Mouse (Mus musculus) forebrain, embryonic 15.5 days (tissue): ENCODE data around the gene Ep300. TPM values are rescaled to one million over a fixed set of nuclear protein-coding genes. Genes with fewer than 3 reads are reported as not detected.
A peak's percentile ranks its signal among the peaks of the same experiment; 100 is the strongest.
"Not testable (repeated sequence)": the region's sequence is repeated elsewhere in the genome, so short reads cannot be mapped to it uniquely, and the experiment has no call there.

Source experiments
- ATAC-seq: fragments of 200-750 bp; cut with Nextera tagmentation; replicated peaks from 2 replicates; pipeline ENCODE4 v1.8.0; 2017; ENCODE audit warnings: mild to moderate bottlenecking, moderate TSS enrichment, moderate library complexity
- H3K27ac ChIP-seq: fragments of 300-500 bp; sonication (generic); replicated peaks from 2 replicates; pipeline ENCODE4 v1.5.1; 2015; ENCODE audit warnings: mild to moderate bottlenecking, inconsistent platforms
- H3K27me3 ChIP-seq: fragments of 300-500 bp; sonication (generic); 2 replicates; pipeline ENCODE4 v1.6.1; 2015; ENCODE audit warnings: inconsistent platforms
- H3K36me3 ChIP-seq: fragments of 300-500 bp; sonication (generic); 2 replicates; pipeline ENCODE4 v1.6.1; 2015; ENCODE audit warnings: mild to moderate bottlenecking, inconsistent platforms
- H3K4me1 ChIP-seq: fragments of 300-500 bp; sonication (generic); 2 replicates; pipeline ENCODE4 v1.6.1; 2015; ENCODE audit warnings: inconsistent platforms
- H3K4me2 ChIP-seq: fragments of 300-500 bp; sonication (generic); replicated peaks from 2 replicates; pipeline ENCODE4 v1.6.1; 2015; ENCODE audit warnings: mild to moderate bottlenecking, inconsistent platforms
- H3K4me3 ChIP-seq: fragments of 300-500 bp; sonication (generic); 2 replicates; pipeline ENCODE4 v1.5.1; 2015; ENCODE audit warnings: mild to moderate bottlenecking, inconsistent platforms
- H3K9ac ChIP-seq: fragments of 300-500 bp; sonication (generic); replicated peaks from 2 replicates; pipeline ENCODE4 v1.6.1; 2015; ENCODE audit warnings: mild to moderate bottlenecking, inconsistent platforms
- H3K9me3 ChIP-seq: fragments of 300-500 bp; sonication (generic); 2 replicates; pipeline ENCODE4 v1.6.1; 2016; ENCODE audit warnings: inconsistent platforms
- WGBS: fragments of 180-500 bp; shearing (Covaris S2); methylation state at CpG from one replicate; pipeline ENCODE4 v1.1.7; 2015; ENCODE audit warnings: mixed read lengths; 5-methylcytosine and 5-hydroxymethylcytosine counted together
- microRNA-seq: library from miRNA; unstranded; fragments of <30 nt; microRNA quantifications from one replicate; pipeline ENCODE4, GENCODE M21; 2016
- polyA plus RNA-seq: library from polyadenylated mRNA; unstranded; fragments of >200 nt; fragmentation: Nextera tagmentation; extraction: Ambion mirVana; gene quantifications from 2 replicates; pipeline ENCODE4 v1.2.1, GENCODE M21; 2015

Gene Ep300
- polyA plus RNA-seq, 1 experiment from 2014 or later, result 18.4 TPM

DNA sequence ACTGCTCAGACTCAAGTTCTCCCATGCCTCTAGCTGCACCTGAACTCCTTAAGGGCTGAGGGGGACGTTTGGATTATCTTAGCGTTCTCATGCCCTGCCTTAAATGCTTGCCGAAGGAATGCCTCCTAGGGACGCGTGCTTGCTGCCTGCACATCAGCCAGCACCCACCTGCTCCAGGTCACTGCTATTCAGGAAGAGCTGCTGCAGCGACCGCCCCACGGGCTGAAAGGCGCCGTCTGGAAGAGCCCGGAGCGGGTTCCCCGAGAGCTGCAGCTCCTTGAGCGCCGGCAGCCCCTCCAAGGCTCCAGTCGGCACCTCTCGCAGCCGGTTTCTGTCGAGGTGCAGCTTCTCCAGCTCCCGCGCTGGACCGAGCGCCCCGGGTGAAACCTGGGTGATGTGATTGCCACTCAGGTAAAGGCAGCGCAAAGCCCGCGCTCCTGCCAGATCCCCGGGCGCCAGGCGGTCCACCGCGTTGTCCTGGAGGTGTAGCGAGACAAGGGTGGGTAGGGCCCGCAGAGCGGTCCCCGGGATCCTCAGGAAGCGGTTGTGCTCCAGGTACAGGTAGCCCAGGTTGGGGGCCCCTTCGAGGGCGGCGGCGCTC is 108.3 kb downstream of the Ep300 start:
- Histone ChIP-seq H3K36me3 (0 out of 2 replicates have a peak, but pooled peaks cover 3% of the 10 kb centered on the region), H3K4me2 (peak overlapping the region; percentile 68), H3K27ac (no peak overlapping the region), H3K9ac (peak overlapping the region; percentile 58), H3K9me3 (no peaks in the 10 kb centered on the region), H3K4me1 (peaks cover 18% of the 10 kb centered on the region), H3K27me3 (peaks cover 21% of the 10 kb centered on the region), H3K4me3 (peak overlapping the region; percentile 51)
- WGBS, result 3% methylated on average over 41 of the region's 41 CpGs
- ATAC-seq, result peak; percentile 49

DNA sequence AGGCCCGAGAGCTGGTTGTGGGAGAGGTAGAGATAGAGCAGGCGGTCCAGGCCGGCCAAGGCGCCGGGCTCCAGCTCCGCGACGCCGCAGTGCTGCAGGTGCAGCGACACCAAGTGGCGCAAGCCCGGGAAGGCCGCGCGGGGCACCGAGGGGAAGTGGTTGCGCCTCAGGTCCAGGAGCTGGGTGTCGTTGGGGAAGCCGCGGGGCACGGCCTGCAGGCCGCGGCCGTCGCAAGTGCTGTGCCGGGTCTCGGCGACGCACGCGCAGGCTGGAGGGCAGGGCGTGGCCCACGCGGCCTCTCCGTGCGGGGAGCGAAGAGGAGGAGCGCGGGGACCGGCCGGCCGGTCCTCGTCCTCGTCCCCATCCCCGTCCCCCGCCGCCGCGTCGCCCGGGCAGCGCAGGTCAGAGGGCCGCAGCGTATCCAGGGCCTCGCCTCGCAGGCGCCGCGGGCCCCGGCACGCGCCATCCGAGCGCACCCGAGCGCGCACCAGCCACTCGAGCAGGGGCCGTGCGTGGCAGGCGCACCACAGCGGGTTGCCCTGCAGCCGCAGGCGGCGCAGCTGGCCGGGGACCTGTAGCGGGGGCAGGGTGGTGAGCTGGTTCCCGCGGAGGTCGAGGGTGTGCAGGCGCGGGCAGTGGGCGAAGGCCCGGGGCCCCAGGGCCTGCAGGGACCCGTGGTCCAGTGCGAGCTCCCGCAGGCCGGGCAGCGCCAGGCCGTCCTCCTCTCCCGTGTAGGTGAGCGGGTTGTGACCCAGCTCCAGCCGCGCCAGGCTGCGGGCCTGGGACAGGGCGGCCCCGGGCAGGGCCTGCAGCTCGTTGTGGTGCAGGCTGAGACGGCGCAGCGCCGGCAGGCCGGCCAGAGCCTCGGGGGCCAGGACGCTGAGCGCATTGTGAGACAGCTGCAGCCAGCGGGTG is 109.1 kb downstream of the Ep300 start:
- H3K4me1 ChIP-seq, result peaks cover 18% of the 10 kb centered on the region
- no peaks in the 10 kb centered on the region for H3K36me3 ChIP-seq
- ATAC-seq, result peak; percentile 87
- no peak overlapping the region for H3K27ac ChIP-seq
- peak overlapping the region; percentile 58 for H3K9ac ChIP-seq
- peaks cover 21% of the 10 kb centered on the region for H3K27me3 ChIP-seq
- WGBS, result under 1% methylated on average over 77 of the region's 107 CpGs
- peak overlapping the region; percentile 51 for H3K4me3 ChIP-seq
- peak overlapping the region; percentile 68 for H3K4me2 ChIP-seq
- H3K9me3 ChIP-seq, result no peaks in the 10 kb centered on the region

DNA sequence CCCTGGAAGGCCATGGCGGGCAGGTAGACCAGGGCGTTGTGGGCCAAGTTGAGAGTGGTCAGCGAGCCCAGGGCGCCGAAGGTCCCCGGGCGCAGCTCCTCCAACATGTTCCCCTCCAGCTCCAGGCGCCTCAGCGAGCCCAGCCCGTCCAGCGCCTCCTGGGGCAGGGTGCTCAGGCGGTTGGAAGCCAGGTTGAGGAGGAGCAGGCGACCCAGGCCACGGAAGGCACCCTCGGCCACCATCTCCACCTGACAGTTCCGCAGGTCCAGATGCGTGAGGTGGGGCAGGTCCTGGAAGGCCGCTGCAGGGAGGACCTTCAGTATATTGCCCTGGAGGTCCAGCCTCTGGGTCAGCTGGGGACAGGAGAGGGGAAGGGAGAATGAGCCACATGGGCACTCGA is 109.7 kb downstream of the Ep300 start:
- Histone ChIP-seq H3K27ac (no peak overlapping the region), H3K27me3 (peaks cover 21% of the 10 kb centered on the region), H3K36me3 (no peaks in the 10 kb centered on the region), H3K4me3 (peak overlapping the region; percentile 51), H3K4me1 (peaks cover 18% of the 10 kb centered on the region), H3K9me3 (no peaks in the 10 kb centered on the region), H3K9ac (peak overlapping the region; percentile 58), H3K4me2 (peak overlapping the region; percentile 68)
- 33% methylated on average over 19 of the region's 19 CpGs for WGBS
- no peak for ATAC-seq

DNA sequence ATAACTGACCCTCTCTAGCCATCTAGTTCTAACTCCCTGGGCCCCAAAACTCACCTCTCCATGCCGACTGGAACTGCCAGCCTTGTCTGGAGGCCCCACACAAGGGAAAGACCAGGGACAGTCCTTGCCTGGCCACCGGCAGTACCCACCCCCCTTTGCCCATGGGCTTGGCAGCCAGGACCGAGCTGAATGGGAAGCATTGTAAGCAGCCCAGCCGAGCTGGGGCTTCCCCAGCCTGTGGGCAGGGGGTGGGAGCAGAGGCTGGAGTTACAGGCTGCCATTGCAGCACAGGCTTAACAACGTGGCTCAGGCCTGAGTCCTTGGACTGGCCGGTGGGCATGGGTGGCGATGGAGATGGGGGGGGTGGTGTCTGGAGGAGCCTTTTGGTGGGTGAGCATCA is 112.0 kb downstream of the Ep300 start, which contains the start of gene Chadl:
Gene Chadl, minus strand, starts transcription at position 113 of the 400 bp plus-strand sequence.
- Histone ChIP-seq H3K27me3 (peaks cover 17% of the 10 kb centered on the region), H3K9ac (no peak within 1 kb of the TSS), H3K4me1 (peaks cover 18% of the 10 kb centered on the region), H3K9me3 (no peaks in the 10 kb centered on the region), H3K27ac (no peak within 1 kb of the TSS), H3K4me2 (no peak within 1 kb of the TSS), H3K36me3 (no peaks in the 10 kb centered on the region), H3K4me3 (no peak within 1 kb of the TSS)
- WGBS, result 42% methylated on average over 7 of the region's 7 CpGs
- 0 out of 2 replicates have a peak, but pooled peaks have one; percentile 9 for ATAC-seq

DNA sequence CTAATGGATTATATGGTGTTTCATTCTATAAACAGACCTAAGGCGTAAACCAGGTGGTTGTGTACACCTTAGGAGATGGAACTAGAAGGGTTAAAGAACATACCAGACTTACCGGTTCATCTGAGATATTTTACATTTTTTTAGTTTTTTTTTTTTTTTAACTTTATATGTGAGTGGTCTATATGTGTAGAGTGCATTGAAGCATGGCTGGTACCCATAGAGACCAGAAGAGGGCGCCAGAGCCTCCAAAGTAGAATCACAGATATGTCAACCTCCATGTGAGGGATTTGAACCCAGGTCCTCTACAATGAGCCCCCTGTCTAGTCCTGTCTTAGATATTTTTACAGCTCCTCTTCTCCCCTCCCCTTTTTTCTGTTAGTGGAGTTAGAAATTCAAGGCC is 112.7 kb downstream of the Ep300 start:
- Histone ChIP-seq H3K4me2 (no peak overlapping the region), H3K9me3 (no peaks in the 10 kb centered on the region), H3K27ac (no peak overlapping the region), H3K36me3 (peaks cover 2% of the 10 kb centered on the region; the same call in 1 of the 2 replicates), H3K9ac (no peak overlapping the region), H3K4me3 (no peak overlapping the region), H3K4me1 (peaks cover 16% of the 10 kb centered on the region), H3K27me3 (peaks cover 10% of the 10 kb centered on the region)
- WGBS, result 53% methylated on average over 3 of the region's 3 CpGs
- ATAC-seq, result no peak

DNA sequence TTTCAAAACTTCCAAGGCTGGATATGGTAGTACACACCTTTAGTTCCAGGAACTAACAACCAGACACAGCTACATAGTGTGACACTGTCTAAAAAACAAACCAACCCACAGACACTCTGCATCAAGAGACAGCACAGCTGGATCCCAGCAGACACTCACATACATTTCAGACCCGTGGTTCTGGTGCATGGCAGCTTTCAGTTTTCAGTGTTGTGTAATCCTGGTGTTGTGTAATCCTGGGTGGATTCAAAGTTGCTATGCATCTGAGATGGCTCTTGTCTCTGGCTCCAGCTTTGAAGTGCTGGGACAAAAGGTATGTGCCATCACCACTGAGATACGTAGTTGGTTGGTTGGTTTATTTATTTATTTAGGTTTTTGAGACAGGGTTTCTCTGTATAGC is 113.4 kb downstream of the Ep300 start:
- 68% methylated on average over 2 of the region's 2 CpGs for WGBS
- peaks cover 9% of the 10 kb centered on the region for H3K4me1 ChIP-seq
- peaks cover 6% of the 10 kb centered on the region; the same call in 1 of the 2 replicates for H3K27me3 ChIP-seq
- H3K9me3 ChIP-seq, result no peaks in the 10 kb centered on the region
- no peak overlapping the region for H3K9ac ChIP-seq
- no peak overlapping the region for H3K4me3 ChIP-seq
- H3K4me2 ChIP-seq, result no peak overlapping the region
- H3K27ac ChIP-seq, result no peak overlapping the region
- peaks cover 9% of the 10 kb centered on the region for H3K36me3 ChIP-seq
- no peak for ATAC-seq

DNA sequence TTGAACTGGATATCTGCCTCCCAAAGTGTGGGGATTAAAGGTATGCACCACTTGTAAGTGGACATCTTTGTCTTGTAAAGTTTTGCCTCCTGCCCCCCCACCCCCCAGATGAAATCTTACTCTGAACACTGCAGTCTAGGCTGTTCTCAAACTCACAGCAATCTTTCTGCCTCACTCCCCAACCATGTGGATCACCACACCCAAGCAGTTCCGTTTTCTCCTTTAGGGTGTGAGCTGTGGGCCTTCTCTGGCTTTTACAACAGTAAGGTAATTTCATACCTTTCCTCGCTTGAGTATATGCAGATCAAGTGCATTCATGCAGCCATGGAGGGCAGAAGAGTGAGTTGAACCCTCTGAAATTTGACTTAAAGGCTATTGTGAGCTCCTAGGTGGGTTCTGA is 115.0 kb downstream of the Ep300 start:
- ATAC-seq, result no peak
- no peaks in the 10 kb centered on the region for H3K4me1 ChIP-seq
- WGBS, result 83% methylated on average over 2 of the region's 2 CpGs
- no peaks in the 10 kb centered on the region for H3K27me3 ChIP-seq
- peaks cover 24% of the 10 kb centered on the region for H3K36me3 ChIP-seq
- H3K9me3 ChIP-seq, result no peaks in the 10 kb centered on the region
- no peak overlapping the region for H3K27ac ChIP-seq
- no peak overlapping the region for H3K4me2 ChIP-seq
- no peak overlapping the region for H3K4me3 ChIP-seq
- H3K9ac ChIP-seq, result no peak overlapping the region

DNA sequence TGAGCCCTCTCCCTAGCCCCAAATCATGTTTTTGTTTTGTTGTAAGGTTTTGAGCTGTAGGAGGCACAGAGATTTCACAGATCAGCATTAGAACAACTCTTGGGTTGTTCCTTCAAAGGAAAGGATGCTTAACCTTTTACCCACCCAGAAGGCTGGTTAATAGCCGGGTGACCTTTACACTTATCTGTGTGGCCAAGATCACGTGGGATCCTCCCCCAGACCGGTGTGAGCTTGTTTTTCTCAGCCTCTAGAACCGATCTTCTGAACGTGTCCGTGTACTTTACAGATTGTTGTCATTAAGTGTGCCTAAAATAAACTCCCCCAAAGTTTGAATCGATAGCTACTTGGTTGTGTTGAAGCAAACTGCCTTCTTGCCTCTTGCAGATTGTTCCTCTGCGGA is 115.5 kb downstream of the Ep300 start:
- Histone ChIP-seq H3K4me2 (no peak overlapping the region), H3K9me3 (no peaks in the 10 kb centered on the region), H3K9ac (no peak overlapping the region), H3K36me3 (peaks cover 28% of the 10 kb centered on the region), H3K4me3 (no peak overlapping the region), H3K27ac (no peak overlapping the region), H3K27me3 (no peaks in the 10 kb centered on the region), H3K4me1 (no peaks in the 10 kb centered on the region)
- 86% methylated on average over 8 of the region's 8 CpGs for WGBS
- ATAC-seq, result no peak

DNA sequence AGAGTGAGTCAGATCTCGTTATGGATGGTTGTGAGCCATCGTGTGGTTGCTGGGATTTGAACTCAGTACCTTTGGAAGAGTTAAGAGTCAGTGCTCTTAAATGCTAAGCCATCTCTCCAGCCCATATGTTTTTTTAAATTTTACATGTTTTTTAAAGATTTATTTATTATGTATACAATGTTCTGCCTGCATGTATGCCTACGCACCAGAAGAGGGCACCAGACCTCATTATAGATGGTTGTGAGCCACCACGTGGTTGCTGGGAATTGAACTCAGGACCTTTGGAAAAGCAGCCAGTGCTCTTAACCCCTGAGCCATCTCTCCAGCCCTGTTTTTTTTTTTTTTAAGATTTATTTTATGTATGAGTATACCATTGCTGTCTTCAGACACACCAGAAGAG is 116.2 kb downstream of the Ep300 start:
- not testable (repeated sequence) for H3K9ac ChIP-seq, H3K27ac ChIP-seq, H3K4me2 ChIP-seq, H3K4me1 ChIP-seq, H3K27me3 ChIP-seq, H3K4me3 ChIP-seq, ATAC-seq, H3K9me3 ChIP-seq
- H3K36me3 ChIP-seq, result peaks cover 35% of the 10 kb centered on the region
- WGBS, result 78% methylated on average over 4 of the region's 4 CpGs

Small RNA genes within 50 kb of the gene (microRNA-seq; reads per million reads assigned to microRNA genes)
- not detected for gene Gm23880

Other genes starting within 250 kb of the Ep300 start
- gene Slc25a17, start 224.5 kb upstream of the Ep300 start, polyA plus RNA-seq, result 133 and 139 TPM in 2 replicates
- gene St13, start 185.3 kb upstream of the Ep300 start, polyA plus RNA-seq, result 203 and 207 TPM in 2 replicates
- gene Xpnpep3, start 185.2 kb upstream of the Ep300 start, polyA plus RNA-seq, result 8.6 and 10.1 TPM in 2 replicates
- 1.5 and 1.7 TPM in 2 replicates for gene Dnajb7, start 177.1 kb upstream of the Ep300 start, polyA plus RNA-seq
- gene Rbx1, start 119.1 kb upstream of the Ep300 start, polyA plus RNA-seq, result 492 and 524 TPM in 2 replicates
- gene L3mbtl2, start 78.5 kb downstream of the Ep300 start, polyA plus RNA-seq, result 31.6 and 31.9 TPM in 2 replicates
- gene Chadl, start 111.9 kb downstream of the Ep300 start, polyA plus RNA-seq, result 19.8 and 20.1 TPM in 2 replicates
- gene Zc3h7b, start 159.7 kb downstream of the Ep300 start, polyA plus RNA-seq, result 50.2 and 50.7 TPM in 2 replicates
- gene Rangap1, start 160.2 kb downstream of the Ep300 start, polyA plus RNA-seq, result 130 and 131 TPM in 2 replicates
- gene Tef, start 217.1 kb downstream of the Ep300 start, polyA plus RNA-seq, result 31.9 and 32.6 TPM in 2 replicates